Mouse (Mus musculus) retina, postnatal 7 days (tissue): ENCODE data around the gene Has1.
"Not testable (repeated sequence)": the region's sequence is repeated elsewhere in the genome, so short reads cannot be mapped to it uniquely, and the experiment has no call there.

Experiments used
- DNase-seq: peaks from one replicate; pipeline ENCODE4 v3.0.0-alpha.2; 2012; ENCODE audit warnings: low read depth, low spot score

The Has1 gene

GRCm38 (mm10) chr17:17844606-17845005 is 10.4 kb downstream of the Has1 start:
- DNase-seq: not testable (repeated sequence)

GRCm38 (mm10) chr17:17843534-17844261 is 11.3 kb downstream of the Has1 start:
- no peak for DNase-seq

- DNase-seq: no peak
These were observed 14.2 kb downstream of the Has1 start for GRCm38 (mm10) chr17:17840796-17841195.

GRCm38 (mm10) chr17:17839276-17839675 is 15.7 kb downstream of the Has1 start:
- no peak for DNase-seq

GRCm38 (mm10) chr17:17837919-17838701 is 16.9 kb downstream of the Has1 start:
- peak; percentile 87 for DNase-seq

- DNase-seq: no peak
These were observed 17.6 kb downstream of the Has1 start for GRCm38 (mm10) chr17:17837426-17837825.

GRCm38 (mm10) chr17:17836101-17836500 is 18.9 kb downstream of the Has1 start:
- DNase-seq: no peak

- DNase-seq: no peak
These were observed 20.1 kb downstream of the Has1 start for GRCm38 (mm10) chr17:17834896-17835295.

GRCm38 (mm10) chr17:17830731-17831130 is 24.3 kb downstream of the Has1 start:
- no peak for DNase-seq

GRCm38 (mm10) chr17:17829816-17830535 is 25.0 kb downstream of the Has1 start:
- no peak for DNase-seq

GRCm38 (mm10) chr17:17829052-17829785 is 25.8 kb downstream of the Has1 start:
- no peak for DNase-seq

- peak; percentile 34 for DNase-seq
These were observed 26.6 kb downstream of the Has1 start for GRCm38 (mm10) chr17:17828191-17828981.

- peak; percentile 58 for DNase-seq
These were observed 27.3 kb downstream of the Has1 start for GRCm38 (mm10) chr17:17827658-17828190.

GRCm38 (mm10) chr17:17826751-17827657 is 28.0 kb downstream of the Has1 start, which contains the start of gene Spaca6:
Gene Spaca6, plus strand, starts transcription at chr17:17827158.
- peak; percentile 77 for DNase-seq

GRCm38 (mm10) chr17:17825921-17826591 is 28.9 kb downstream of the Has1 start:
- peak; percentile 13 for DNase-seq

GRCm38 (mm10) chr17:17823612-17824336 is 31.2 kb downstream of the Has1 start:
- DNase-seq: no peak

- no peak for DNase-seq
These were observed 59.5 kb downstream of the Has1 start for GRCm38 (mm10) chr17:17795527-17795926.
